Mouse (Mus musculus): ENCODE measurements around the gene Rpl18a. TPM values are rescaled to one million over a fixed set of nuclear protein-coding genes. Genes with fewer than 3 reads are reported as not detected.

The Rpl18a gene
- polyA plus RNA-seq, 1 experiment, result 3,384 TPM

GRCm38 (mm10) chr8:70852595-70853231 lies 44.5 kb downstream of the Rpl18a start:
- H3K4me1 ChIP-seq (ENCODE audit: control insufficient read depth, insufficient read depth, low read length), result peaks cover 3% of the 10 kb centered on the region; the same call in 1 of the 2 replicates
- no peak for TF ChIP-seq CTCF (IDR thresholded peaks at IDR 0.05; ENCODE audit: insufficient read depth, low read length)
- TF ChIP-seq POLR2A (IDR thresholded peaks at IDR 0.05; ENCODE audit: borderline replicate concordance, extremely low read depth, low read depth, low read length), result no peak
- 90% methylated on average over 41 of the region's 41 CpGs for WGBS
- no peak overlapping the region for H3K4me3 ChIP-seq (replicated peaks; ENCODE audit: extremely low read depth, low read depth, low read length)
- DNase-seq, result no peak

GRCm38 (mm10) chr8:70851837-70852236 lies 45.4 kb downstream of the Rpl18a start:
- TF ChIP-seq CTCF (IDR thresholded peaks at IDR 0.05; ENCODE audit: insufficient read depth, low read length), result no peak
- no peak for TF ChIP-seq POLR2A (IDR thresholded peaks at IDR 0.05; ENCODE audit: borderline replicate concordance, extremely low read depth, low read depth, low read length)
- Histone ChIP-seq H3K4me1 (ENCODE audit: control insufficient read depth, insufficient read depth, low read length) (peaks cover 3% of the 10 kb centered on the region; the same call in 1 of the 2 replicates), H3K4me3 (replicated peaks; ENCODE audit: extremely low read depth, low read depth, low read length) (no peak overlapping the region)
- WGBS, result 60% methylated on average over 6 of the region's 6 CpGs
- DNase-seq, result no peak

GRCm38 (mm10) chr8:70850947-70851346 lies 46.3 kb downstream of the Rpl18a start:
- no peak for DNase-seq
- WGBS, result 86% methylated on average over 4 of the region's 4 CpGs
- Histone ChIP-seq H3K4me1 (ENCODE audit: control insufficient read depth, insufficient read depth, low read length) (no peaks in the 10 kb centered on the region), H3K4me3 (replicated peaks; ENCODE audit: extremely low read depth, low read depth, low read length) (no peak overlapping the region)
- TF ChIP-seq POLR2A (IDR thresholded peaks at IDR 0.05; ENCODE audit: borderline replicate concordance, extremely low read depth, low read depth, low read length), result no peak
- no peak for TF ChIP-seq CTCF (IDR thresholded peaks at IDR 0.05; ENCODE audit: insufficient read depth, low read length)

GRCm38 (mm10) chr8:70850132-70850845 lies 46.9 kb downstream of the Rpl18a start:
- Histone ChIP-seq H3K4me1 (ENCODE audit: control insufficient read depth, insufficient read depth, low read length) (no peaks in the 10 kb centered on the region), H3K4me3 (replicated peaks; ENCODE audit: extremely low read depth, low read depth, low read length) (no peak overlapping the region)
- WGBS, result 58% methylated on average over 7 of the region's 7 CpGs
- DNase-seq, result no peak
- TF ChIP-seq POLR2A (IDR thresholded peaks at IDR 0.05; ENCODE audit: borderline replicate concordance, extremely low read depth, low read depth, low read length) (no peak), CTCF (IDR thresholded peaks at IDR 0.05; ENCODE audit: insufficient read depth, low read length) (no peak)

- no peak for TF ChIP-seq CTCF (IDR thresholded peaks at IDR 0.05; ENCODE audit: insufficient read depth, low read length)
- no peak for TF ChIP-seq POLR2A (IDR thresholded peaks at IDR 0.05; ENCODE audit: borderline replicate concordance, extremely low read depth, low read depth, low read length)
- no peaks in the 10 kb centered on the region for H3K4me1 ChIP-seq (ENCODE audit: control insufficient read depth, insufficient read depth, low read length)
- no peak overlapping the region for H3K4me3 ChIP-seq (replicated peaks; ENCODE audit: extremely low read depth, low read depth, low read length)
- WGBS, result 66% methylated on average over 3 of the region's 3 CpGs
- DNase-seq, result no peak
These were observed 47.8 kb downstream of the Rpl18a start for GRCm38 (mm10) chr8:70849333-70849990.

GRCm38 (mm10) chr8:70846371-70847154 lies 50.6 kb downstream of the Rpl18a start:
- no peak for DNase-seq
- TF ChIP-seq POLR2A (IDR thresholded peaks at IDR 0.05; ENCODE audit: borderline replicate concordance, extremely low read depth, low read depth, low read length) (no peak), CTCF (IDR thresholded peaks at IDR 0.05; ENCODE audit: insufficient read depth, low read length) (no peak)
- no peak overlapping the region for H3K4me3 ChIP-seq (replicated peaks; ENCODE audit: extremely low read depth, low read depth, low read length)
- WGBS, result 51% methylated on average over 15 of the region's 15 CpGs
- no peaks in the 10 kb centered on the region for H3K4me1 ChIP-seq (ENCODE audit: control insufficient read depth, insufficient read depth, low read length)

GRCm38 (mm10) chr8:70845108-70845507 lies 52.1 kb downstream of the Rpl18a start:
- H3K4me1 ChIP-seq (ENCODE audit: control insufficient read depth, insufficient read depth, low read length), result no peaks in the 10 kb centered on the region
- no peak overlapping the region for H3K4me3 ChIP-seq (replicated peaks; ENCODE audit: extremely low read depth, low read depth, low read length)
- 46% methylated on average over 5 of the region's 5 CpGs for WGBS
- no peak for DNase-seq
- no peak for TF ChIP-seq CTCF (IDR thresholded peaks at IDR 0.05; ENCODE audit: insufficient read depth, low read length)
- TF ChIP-seq POLR2A (IDR thresholded peaks at IDR 0.05; ENCODE audit: borderline replicate concordance, extremely low read depth, low read depth, low read length), result no peak

Other genes starting within 250 kb of the Rpl18a start
- gene Pgpep1, start 237.0 kb downstream of the Rpl18a start, polyA plus RNA-seq (2012; rRNA removed), result 32.2 and 33.7 TPM in 2 replicates
- gene Lsm4, start 224.2 kb downstream of the Rpl18a start, polyA plus RNA-seq (2012; rRNA removed), result 75.2 and 76.3 TPM in 2 replicates
- gene Jund, start 198.5 kb downstream of the Rpl18a start, polyA plus RNA-seq (2012; rRNA removed), result 378 and 717 TPM in 2 replicates
- 0.03 TPM in 1 of 2 replicates, not detected in the other for gene Iqcn, start 194.0 kb downstream of the Rpl18a start, polyA plus RNA-seq (2012; rRNA removed)
- gene Gm3336, start 178.9 kb downstream of the Rpl18a start, polyA plus RNA-seq (2012; rRNA removed), result 0.43 and 1.2 TPM in 2 replicates
- gene Pde4c, start 173.7 kb downstream of the Rpl18a start, polyA plus RNA-seq (2012; rRNA removed), result 4.1 and 5.5 TPM in 2 replicates
- 46.4 and 53.4 TPM in 2 replicates for gene Rab3a, start 142.7 kb downstream of the Rpl18a start, polyA plus RNA-seq (2012; rRNA removed)
- gene Mpv17l2, start 136.5 kb downstream of the Rpl18a start, polyA plus RNA-seq (2012; rRNA removed), result 61.6 and 80.0 TPM in 2 replicates
- 112 and 119 TPM in 2 replicates for gene Pik3r2, start 120.7 kb downstream of the Rpl18a start, polyA plus RNA-seq (2012; rRNA removed)
- 84.2 and 87.0 TPM in 2 replicates for gene Mast3, start 92.4 kb downstream of the Rpl18a start, polyA plus RNA-seq (2012; rRNA removed)
- gene Il12rb1, start 89.0 kb downstream of the Rpl18a start, polyA plus RNA-seq (2012; rRNA removed), result 0.86 and 1.5 TPM in 2 replicates
- gene Arrdc2, start 57.7 kb downstream of the Rpl18a start, polyA plus RNA-seq (2012; rRNA removed), result 50.3 and 78.3 TPM in 2 replicates
- 3.4 and 5.0 TPM in 2 replicates for gene Kcnn1, start 34.2 kb downstream of the Rpl18a start, polyA plus RNA-seq (2012; rRNA removed)
- 43.8 and 48.0 TPM in 2 replicates for gene Ccdc124, start 23.5 kb downstream of the Rpl18a start, polyA plus RNA-seq (2012; rRNA removed)
- 0.71 and 1.3 TPM in 2 replicates for gene Slc5a5, start 4.7 kb downstream of the Rpl18a start, polyA plus RNA-seq (2012; rRNA removed)
- 58.4 and 68.0 TPM in 2 replicates for gene Map1s, start 8.5 kb upstream of the Rpl18a start, polyA plus RNA-seq (2012; rRNA removed)

All from lung, adult 2 months (tissue).